Mouse (Mus musculus) liver, adult 2 months (tissue): ENCODE measurements around the gene Krt80. TPM values are rescaled to one million over a fixed set of nuclear protein-coding genes. Genes with fewer than 3 reads are reported as not detected.

Experiments
- DNase-seq: peaks from one replicate; pipeline ENCODE4 v3.0.0-alpha.2; 2011; ENCODE audit warnings: low read depth, low spot score; ENCODE audit errors: extremely low read depth
- H3K27ac ChIP-seq: fragments of 200-500 bp; replicated peaks from 2 replicates; pipeline ENCODE4 v1.5.1; 2012; ENCODE audit warnings: low read depth, mild to moderate bottlenecking, control low read depth, inconsistent platforms, low read length; ENCODE audit not compliant: insufficient read depth
- H3K27me3 ChIP-seq: fragments of 200-500 bp; 2 replicates; pipeline ENCODE4 v1.6.1; 2012; ENCODE audit warnings: mild to moderate bottlenecking, moderate library complexity, low read length, inconsistent platforms; ENCODE audit not compliant: control insufficient read depth, insufficient read depth
- H3K36me3 ChIP-seq: fragments of 200-500 bp; 2 replicates; pipeline ENCODE4 v1.6.1; 2012; ENCODE audit warnings: low read length, inconsistent platforms; ENCODE audit not compliant: control insufficient read depth, insufficient read depth
- H3K4me1 ChIP-seq: fragments of 200-500 bp; 2 replicates; pipeline ENCODE4 v1.6.1; 2011; ENCODE audit warnings: low read length; ENCODE audit not compliant: control insufficient read depth, insufficient read depth
- H3K4me3 ChIP-seq: fragments of 200-500 bp; 2 replicates; pipeline ENCODE4 v1.5.1; 2011; ENCODE audit warnings: low read depth, mild to moderate bottlenecking, control low read depth, low read length, moderate library complexity; ENCODE audit not compliant: insufficient read depth
- H3K79me2 ChIP-seq: fragments of 200-500 bp; 2 replicates; pipeline ENCODE4 v1.6.1; 2012; ENCODE audit warnings: inconsistent platforms, mild to moderate bottlenecking, low read length, moderate library complexity; ENCODE audit not compliant: control insufficient read depth, insufficient read depth
- H3K9ac ChIP-seq: fragments of 200-500 bp; 2 replicates; pipeline ENCODE4 v1.6.1; 2012; ENCODE audit warnings: low read depth, mild to moderate bottlenecking, control low read depth, inconsistent platforms, low read length
- CTCF ChIP-seq: fragments of 200-500 bp; IDR thresholded peaks from 2 replicates; pipeline ENCODE4 v1.5.1; 2011; ENCODE audit warnings: low read depth, low read length, control low read depth
- POLR2A ChIP-seq: fragments of 200-500 bp; IDR thresholded peaks from 2 replicates; pipeline ENCODE4 v1.6.1; 2011; ENCODE audit warnings: low read length, control low read depth; ENCODE audit not compliant: insufficient read depth; ENCODE audit errors: extremely low read depth
- WGBS: fragments of 180-500 bp; shearing (Covaris S2); methylation state at CpG from one replicate; pipeline ENCODE4 v1.1.7; 2018; 5-methylcytosine and 5-hydroxymethylcytosine counted together
- polyA plus RNA-seq: library from polyadenylated mRNA; depleted of rRNA; stranded (reverse); fragments of >200 nt; gene quantifications from 2 replicates; pipeline ENCODE4 v1.2.3, GENCODE M21; 2012; rRNA removed
- total RNA-seq: library from RNA; depleted of rRNA; stranded (reverse); fragments of >200 nt; gene quantifications from 2 replicates; pipeline ENCODE4 v1.2.3, GENCODE M21; 2014; rRNA removed

The Krt80 gene
- total RNA-seq = 0.07 and 0.09 TPM in 2 replicates
- polyA plus RNA-seq = 0.15 and 0.46 TPM in 2 replicates

GRCm38 (mm10) chr15:101370101-101370911 lies at the start of gene Krt80:
TSS of gene Krt80 (minus strand) at chr15:101370162.
- WGBS = 77% methylated on average over 22 of the region's 22 CpGs
- Histone ChIP-seq H3K4me3 (no peak within 1 kb of the TSS), H3K27me3 (no peaks in the 10 kb centered on the region), H3K4me1 (no peaks in the 10 kb centered on the region), H3K36me3 (no peaks in the 10 kb centered on the region), H3K27ac (no peak within 1 kb of the TSS), H3K79me2 (no peaks in the 10 kb centered on the region), H3K9ac (no peak within 1 kb of the TSS)
- DNase-seq = peak; percentile 16
- TF ChIP-seq CTCF (no peak), POLR2A (no peak)

GRCm38 (mm10) chr15:101418950-101419349 lies 49.0 kb upstream of the Krt80 start:
- no peak overlapping the region for H3K4me3 ChIP-seq
- H3K36me3 ChIP-seq = no peaks in the 10 kb centered on the region
- H3K79me2 ChIP-seq = no peaks in the 10 kb centered on the region
- H3K9ac ChIP-seq = no peak overlapping the region
- H3K4me1 ChIP-seq = no peaks in the 10 kb centered on the region
- no peaks in the 10 kb centered on the region for H3K27me3 ChIP-seq
- TF ChIP-seq CTCF = no peak
- no peak for TF ChIP-seq POLR2A
- 64% methylated on average over 4 of the region's 4 CpGs for WGBS
- H3K27ac ChIP-seq = no peak overlapping the region
- no peak for DNase-seq

GRCm38 (mm10) chr15:101414807-101415565 lies 45.0 kb upstream of the Krt80 start:
- DNase-seq = no peak
- 43% methylated on average over 11 of the region's 11 CpGs for WGBS

GRCm38 (mm10) chr15:101413916-101414635 lies 44.1 kb upstream of the Krt80 start:
- 53% methylated on average over 7 of the region's 7 CpGs for WGBS
- no peaks in the 10 kb centered on the region for H3K79me2 ChIP-seq
- no peak overlapping the region for H3K27ac ChIP-seq

More at GRCm38 (mm10) chr15:101414807-101415565, 45.0 kb upstream of the Krt80 start:
- Histone ChIP-seq H3K27me3 (peaks cover 5% of the 10 kb centered on the region), H3K36me3 (no peaks in the 10 kb centered on the region), H3K4me3 (no peak overlapping the region), H3K9ac (no peak overlapping the region), H3K79me2 (no peaks in the 10 kb centered on the region), H3K27ac (no peak overlapping the region), H3K4me1 (no peaks in the 10 kb centered on the region)
- TF ChIP-seq POLR2A (no peak), CTCF (no peak)

GRCm38 (mm10) chr15:101412188-101412587 lies 42.2 kb upstream of the Krt80 start:
- no peak overlapping the region for H3K27ac ChIP-seq
- no peak for DNase-seq
- 21% methylated on average over 31 of the region's 31 CpGs for WGBS
- peaks cover 5% of the 10 kb centered on the region for H3K27me3 ChIP-seq
- H3K4me1 ChIP-seq = no peaks in the 10 kb centered on the region
- TF ChIP-seq CTCF = no peak
- no peak for TF ChIP-seq POLR2A
- H3K9ac ChIP-seq = peak overlapping the region; percentile 11; the same call in 1 of the 2 replicates
- no peaks in the 10 kb centered on the region for H3K79me2 ChIP-seq
- H3K36me3 ChIP-seq = no peaks in the 10 kb centered on the region
- peak overlapping the region; percentile 24; the same call in 1 of the 2 replicates for H3K4me3 ChIP-seq

More at GRCm38 (mm10) chr15:101413916-101414635, 44.1 kb upstream of the Krt80 start:
- no peak for DNase-seq
- Histone ChIP-seq H3K4me3 (no peak overlapping the region), H3K4me1 (no peaks in the 10 kb centered on the region), H3K36me3 (no peaks in the 10 kb centered on the region), H3K27me3 (peaks cover 5% of the 10 kb centered on the region), H3K9ac (no peak overlapping the region)
- TF ChIP-seq CTCF (no peak), POLR2A (no peak)
